Mouse (Mus musculus) cerebellum, adult 9-10 months (tissue): ENCODE measurements around the gene Gad1.
A peak's percentile ranks its signal among the peaks of the same experiment; 100 is the strongest.

Experiments used
- DNase-seq: peaks from one replicate; pipeline ENCODE4 v3.0.0; 2022

Gene Gad1

GRCm38 (mm10) chr2:70565651-70566602, 13.1 kb downstream of the Gad1 start:
- DNase-seq, result no peak

GRCm38 (mm10) chr2:70566603-70566981, 13.7 kb downstream of the Gad1 start:
- no peak for DNase-seq

DNA sequence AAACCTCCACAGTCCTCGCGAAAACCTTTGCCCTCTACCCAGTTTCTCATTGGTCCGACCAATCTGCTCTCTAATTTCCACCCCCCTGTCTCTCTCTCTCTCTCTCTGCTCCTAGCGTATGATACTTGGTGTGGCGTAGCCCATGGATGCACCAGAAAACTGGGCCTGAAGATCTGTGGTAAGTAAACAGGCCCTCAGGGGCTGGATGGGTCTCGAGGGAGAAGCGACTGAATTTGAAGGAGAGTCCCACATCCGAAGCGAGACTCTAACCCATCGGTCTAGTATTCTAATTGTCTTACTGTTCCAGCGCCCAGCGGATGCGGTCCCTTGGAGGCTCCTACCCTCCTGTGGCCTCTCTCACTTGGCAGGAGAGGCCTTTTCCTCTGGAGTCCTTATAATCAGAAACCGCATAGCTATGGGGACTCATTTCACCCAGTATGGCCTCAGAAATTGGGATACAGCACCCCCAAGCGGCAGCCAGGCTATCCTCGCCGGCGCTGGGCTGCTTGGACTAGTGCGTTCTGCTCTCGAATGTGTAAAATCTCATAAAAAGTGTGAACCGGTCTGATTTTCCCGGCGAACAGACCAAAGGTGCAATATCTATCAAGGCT, 14.3 kb downstream of the Gad1 start:
- DNase-seq, result no peak

- no peak for DNase-seq
Measured at GRCm38 (mm10) chr2:70567682-70568077, 14.8 kb downstream of the Gad1 start.

DNA sequence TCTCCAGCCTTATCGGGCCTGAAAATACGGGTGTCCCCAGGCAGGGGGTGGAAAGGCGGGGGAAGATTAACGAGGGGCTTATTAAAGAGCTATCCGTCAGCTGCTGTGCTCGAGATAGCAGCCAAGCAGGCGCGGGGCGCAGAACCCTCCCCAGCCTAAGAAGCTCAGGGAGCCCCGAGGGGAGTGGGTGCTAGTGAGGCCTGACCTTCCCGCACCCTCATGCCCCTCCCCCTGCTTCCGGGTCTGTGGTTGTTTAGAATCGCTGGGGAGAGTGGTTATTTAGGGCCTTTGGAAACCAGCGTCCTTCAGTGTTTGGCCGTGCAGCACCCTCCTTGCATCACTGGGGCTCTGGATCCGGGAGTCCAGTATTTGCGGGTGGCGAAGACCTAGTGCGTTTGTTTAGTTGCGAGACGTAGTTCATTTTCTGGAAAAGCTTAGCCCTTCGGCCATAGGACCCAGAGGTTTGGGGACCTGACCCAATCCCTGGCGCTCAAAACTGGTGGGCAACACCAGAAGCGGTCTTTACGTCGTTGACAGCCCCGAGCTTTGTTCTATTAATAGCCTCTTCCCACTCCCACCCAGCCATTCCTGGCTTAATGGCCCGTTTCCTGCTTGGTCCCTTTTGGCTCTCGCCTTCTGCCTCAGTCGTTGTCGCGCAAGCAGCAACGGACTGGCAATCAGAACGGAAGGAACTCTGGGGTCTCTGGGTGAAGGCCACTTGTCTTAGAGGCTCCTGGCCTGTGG, 15.5 kb downstream of the Gad1 start:
- DNase-seq, result no peak

- DNase-seq, result no peak
Measured at GRCm38 (mm10) chr2:70571698-70572097, 18.8 kb downstream of the Gad1 start.

- no peak for DNase-seq
Measured at GRCm38 (mm10) chr2:70572251-70572650, 19.4 kb downstream of the Gad1 start.

GRCm38 (mm10) chr2:70573544-70574210, 20.8 kb downstream of the Gad1 start:
- DNase-seq, result no peak

DNA sequence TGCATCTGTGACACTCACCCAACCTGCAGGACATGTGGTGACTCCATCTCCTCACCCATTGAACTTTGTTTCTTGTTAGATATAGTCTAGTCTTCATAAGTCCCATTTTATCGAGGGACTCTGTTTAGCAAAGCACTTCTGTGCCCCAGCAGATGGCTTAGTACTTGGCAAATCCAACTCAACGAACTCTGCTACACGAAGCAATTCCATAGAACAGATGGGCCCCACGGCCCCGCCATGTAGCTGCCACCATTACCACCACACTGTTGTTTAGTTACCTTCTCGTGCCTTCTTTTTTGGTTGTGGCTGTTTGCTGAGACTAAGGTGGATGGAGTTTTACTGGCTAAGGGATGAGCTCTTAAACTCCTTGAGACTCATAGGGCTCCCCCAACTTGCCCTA, 35.3 kb downstream of the Gad1 start:
- no peak for DNase-seq

- DNase-seq, result no peak
Measured at GRCm38 (mm10) chr2:70592432-70592831, 39.6 kb downstream of the Gad1 start.

DNA sequence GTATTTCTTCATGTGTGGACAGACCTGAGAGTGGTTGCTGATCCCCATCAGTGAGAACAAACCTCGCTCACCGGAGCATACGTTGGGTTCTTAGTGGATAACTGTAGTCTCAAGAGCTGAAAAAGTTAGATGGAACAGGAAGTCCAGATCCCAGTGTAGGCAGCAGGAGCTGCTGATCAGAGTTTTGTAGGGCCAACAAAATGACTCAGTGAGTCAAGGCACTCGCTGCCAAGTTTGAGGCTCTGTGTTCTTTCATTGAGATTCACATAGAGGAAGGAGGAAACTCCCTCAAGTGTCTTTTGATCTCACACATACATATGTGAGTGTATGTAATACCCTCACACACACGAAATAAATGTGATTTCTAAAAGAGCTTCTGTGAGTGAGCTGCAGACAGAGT, 40.8 kb downstream of the Gad1 start:
- DNase-seq, result no peak

DNA sequence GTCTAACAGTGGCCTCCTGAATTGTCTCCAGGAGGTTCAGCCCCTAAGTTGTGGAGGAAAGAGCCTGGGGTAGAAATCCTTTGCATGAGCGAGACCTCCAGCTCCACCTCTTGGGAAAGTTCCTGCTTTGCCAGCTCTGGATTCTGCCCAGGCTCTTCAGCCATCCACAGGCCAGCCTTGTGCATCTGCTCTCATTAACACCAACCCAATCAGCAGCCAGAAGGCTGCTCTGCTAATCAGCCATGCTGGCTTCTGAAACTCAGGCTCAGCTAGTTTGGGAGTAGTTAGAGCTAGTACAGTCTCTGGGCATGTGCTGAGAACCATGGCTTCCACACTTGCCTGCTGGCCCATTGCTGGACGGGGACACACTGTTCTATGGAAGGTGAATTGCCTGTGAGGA, 43.0 kb downstream of the Gad1 start:
- DNase-seq, result no peak

- DNase-seq, result no peak
Measured at GRCm38 (mm10) chr2:70609769-70610168, 56.9 kb downstream of the Gad1 start.

DNA sequence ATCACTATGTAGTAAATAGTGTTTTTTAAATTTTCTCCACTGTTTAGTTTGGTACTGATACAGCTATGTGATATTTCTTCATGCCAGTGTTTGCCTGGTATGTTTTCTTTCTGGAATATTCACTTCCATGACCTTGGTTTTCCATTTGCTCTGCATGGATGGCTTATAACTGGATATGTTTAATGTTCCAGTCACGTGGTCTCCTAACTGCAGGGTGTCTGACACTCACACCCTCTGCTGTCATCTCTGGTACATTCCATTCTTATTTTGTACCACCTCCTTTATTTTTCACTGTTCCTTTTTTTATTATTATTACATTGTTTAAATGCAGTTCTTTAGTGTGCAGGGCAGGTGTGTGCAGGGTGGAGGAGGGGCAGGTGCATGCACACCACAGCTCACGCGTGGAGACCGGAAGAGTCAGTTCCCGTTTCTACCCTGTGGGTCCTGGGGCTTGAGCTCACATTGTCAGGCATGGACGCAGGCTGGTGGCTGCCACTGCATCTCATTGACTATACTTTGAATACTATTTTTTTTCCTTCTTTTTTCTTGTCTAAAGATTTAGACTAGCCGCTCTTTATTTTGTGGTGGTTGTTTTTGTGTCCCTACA, 62.0 kb downstream of the Gad1 start:
- no peak for DNase-seq

DNA sequence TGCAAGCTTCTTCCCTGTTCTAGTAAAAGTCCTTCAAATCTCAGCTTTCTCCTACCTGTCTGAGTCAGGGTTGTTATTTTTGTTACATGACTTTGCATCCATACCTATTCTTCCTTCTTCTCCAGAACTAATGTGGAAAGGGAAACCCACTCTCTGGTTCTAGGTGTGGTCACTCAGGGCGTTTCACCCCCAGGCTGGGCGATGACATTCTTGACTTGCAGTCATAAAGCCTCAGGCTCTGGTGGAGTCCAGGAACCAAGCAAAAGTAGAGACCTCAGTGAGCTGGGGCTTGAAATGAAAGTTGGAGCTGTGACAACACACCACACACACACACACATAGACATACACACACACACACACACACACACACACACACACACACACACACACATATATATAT, 63.2 kb downstream of the Gad1 start:
- no peak for DNase-seq

GRCm38 (mm10) chr2:70616617-70617016, 63.7 kb downstream of the Gad1 start:
- DNase-seq, result no peak

- no peak for DNase-seq
Measured at GRCm38 (mm10) chr2:70619232-70619835, 66.5 kb downstream of the Gad1 start.

DNA sequence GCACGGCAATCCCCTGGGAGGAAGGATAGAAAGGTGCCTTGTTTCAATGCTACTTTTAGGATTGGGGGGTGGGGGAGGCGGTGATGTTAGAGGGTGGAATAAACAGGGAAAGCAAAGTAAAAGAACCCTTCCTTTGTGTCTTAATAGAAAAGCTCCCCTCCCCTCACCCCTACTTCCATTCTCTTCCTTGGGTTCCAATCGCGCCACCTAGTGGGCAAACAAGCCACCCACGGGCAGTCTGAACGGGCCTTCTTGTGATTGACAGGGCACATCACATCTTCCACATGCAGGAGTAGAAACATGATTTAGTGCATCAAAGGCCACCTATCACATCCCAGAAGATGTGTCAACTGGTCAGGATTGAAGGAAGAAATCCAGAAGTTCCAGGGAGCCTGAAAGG, 67.4 kb downstream of the Gad1 start:
- DNase-seq, result peak; percentile 28

GRCm38 (mm10) chr2:70622244-70622643, 69.4 kb downstream of the Gad1 start:
- DNase-seq, result no peak

- DNase-seq, result no peak
Measured at GRCm38 (mm10) chr2:70625761-70626160, 72.9 kb downstream of the Gad1 start.

DNA sequence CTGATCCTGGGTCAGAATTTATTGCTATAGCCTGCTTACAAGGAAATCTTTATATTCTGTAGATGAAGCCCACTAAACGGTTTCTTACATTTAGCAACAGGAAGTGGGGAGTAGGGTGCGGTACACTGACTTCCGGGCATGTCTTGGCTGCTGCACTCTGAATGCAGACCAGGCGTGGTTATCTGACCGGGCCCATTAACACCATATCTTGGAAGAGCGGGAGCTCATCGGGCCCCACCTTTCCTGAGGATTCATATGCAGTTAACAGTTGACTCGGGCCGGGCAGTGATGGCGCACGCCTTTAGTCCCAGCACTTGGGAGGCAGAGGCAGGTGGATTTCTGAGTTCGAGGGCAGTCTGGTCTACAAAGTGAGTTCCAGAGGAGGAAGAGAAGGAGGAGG, 75.5 kb downstream of the Gad1 start:
- DNase-seq, result no peak

GRCm38 (mm10) chr2:70629339-70629761, 76.5 kb downstream of the Gad1 start:
- no peak for DNase-seq
